Mouse (Mus musculus) intestine, embryonic 16.5 days (tissue): ENCODE data around the gene Ubap2l. TPM values are rescaled to one million over a fixed set of nuclear protein-coding genes. Genes with fewer than 3 reads are reported as not detected.

Experiments used
- ATAC-seq: fragments of 200-750 bp; cut with Nextera tagmentation; 2 replicates; pipeline ENCODE4 v1.8.0; 2017; ENCODE audit warnings: moderate TSS enrichment, moderate library complexity
- H3K27ac ChIP-seq: fragments of 300-500 bp; sonication (generic); 2 replicates; pipeline ENCODE4 v1.5.1; 2014; ENCODE audit warnings: mild to moderate bottlenecking, low read length
- H3K27me3 ChIP-seq: fragments of 300-500 bp; sonication (generic); replicated peaks from 2 replicates; pipeline ENCODE4 v1.6.1; 2014; ENCODE audit warnings: low read length, control low read depth, mixed read lengths; ENCODE audit not compliant: control insufficient read depth, insufficient read depth
- H3K36me3 ChIP-seq: fragments of 300-500 bp; sonication (generic); 2 replicates; pipeline ENCODE4 v1.6.1; 2014; ENCODE audit warnings: low read length, control low read depth; ENCODE audit not compliant: control insufficient read depth, insufficient read depth
- H3K4me1 ChIP-seq: fragments of 300-500 bp; sonication (generic); 2 replicates; pipeline ENCODE4 v1.6.1; 2014; ENCODE audit warnings: low read length, control low read depth, mixed read lengths; ENCODE audit not compliant: control insufficient read depth, insufficient read depth
- H3K4me2 ChIP-seq: fragments of 300-500 bp; sonication (generic); 2 replicates; pipeline ENCODE4 v1.6.1; 2014; ENCODE audit warnings: low read depth, low read length, control low read depth
- H3K4me3 ChIP-seq: fragments of 300-500 bp; sonication (generic); 2 replicates; pipeline ENCODE4 v1.5.1; 2014; ENCODE audit warnings: mild to moderate bottlenecking, low read length
- H3K9ac ChIP-seq: fragments of 300-500 bp; sonication (generic); 2 replicates; pipeline ENCODE4 v1.6.1; 2014; ENCODE audit warnings: low read depth, low read length
- H3K9me3 ChIP-seq: fragments of 300-500 bp; sonication (generic); 2 replicates; pipeline ENCODE4 v1.6.1; 2016; ENCODE audit warnings: low read length, control low read depth; ENCODE audit not compliant: control insufficient read depth
- WGBS: fragments of 180-500 bp; shearing (Covaris S2); extraction: QIAGEN DNeasy Blood & Tissue Kit; methylation state at CpG from one replicate; pipeline ENCODE4 v1.1.7; 2014; 5-methylcytosine and 5-hydroxymethylcytosine counted together
- polyA plus RNA-seq: library from polyadenylated mRNA; unstranded; fragments of >200 nt; fragmentation: Nextera tagmentation; extraction: Ambion mirVana; gene quantifications from 2 replicates; pipeline ENCODE4 v1.2.1, GENCODE M21; 2015

Gene Ubap2l
- polyA plus RNA-seq, 1 experiment from 2014 or later = 146 TPM

GRCm38 (mm10) chr3:90076921-90077716, 24.7 kb upstream of the Ubap2l start:
- 0 out of 2 replicates have a peak overlapping the region, but pooled peaks have one; percentile 16 for H3K9ac ChIP-seq
- no peak for ATAC-seq
- no peaks in the 10 kb centered on the region for H3K9me3 ChIP-seq
- WGBS = 18% methylated on average over 5 of the region's 5 CpGs
- no peaks in the 10 kb centered on the region for H3K27me3 ChIP-seq
- 0 out of 2 replicates have a peak overlapping the region, but pooled peaks have one; percentile 32 for H3K4me2 ChIP-seq
- H3K36me3 ChIP-seq = no peaks in the 10 kb centered on the region
- no peak overlapping the region for H3K4me3 ChIP-seq
- no peak overlapping the region for H3K27ac ChIP-seq
- peaks cover 11% of the 10 kb centered on the region for H3K4me1 ChIP-seq

GRCm38 (mm10) chr3:90072294-90072693, 19.9 kb upstream of the Ubap2l start, which contains the start of gene Tpm3:
Gene Tpm3 (plus strand): TSS chr3:90072649.
- 61% methylated on average over 4 of the region's 4 CpGs for WGBS
- Histone ChIP-seq H3K27me3 (no peaks in the 10 kb centered on the region), H3K27ac (no peak within 1 kb of the TSS), H3K4me3 (no peak within 1 kb of the TSS), H3K9me3 (no peaks in the 10 kb centered on the region), H3K4me2 (no peak within 1 kb of the TSS), H3K9ac (no peak within 1 kb of the TSS), H3K36me3 (no peaks in the 10 kb centered on the region), H3K4me1 (peaks cover 5% of the 10 kb centered on the region)
- no peak for ATAC-seq

GRCm38 (mm10) chr3:90069688-90070087, 17.3 kb upstream of the Ubap2l start:
- no peaks in the 10 kb centered on the region for H3K9me3 ChIP-seq
- H3K9ac ChIP-seq = no peak overlapping the region
- no peak for ATAC-seq
- no peaks in the 10 kb centered on the region for H3K36me3 ChIP-seq
- no peak overlapping the region for H3K4me3 ChIP-seq
- 68% methylated on average over 7 of the region's 7 CpGs for WGBS
- no peak overlapping the region for H3K4me2 ChIP-seq
- no peak overlapping the region for H3K27ac ChIP-seq
- H3K27me3 ChIP-seq = no peaks in the 10 kb centered on the region
- H3K4me1 ChIP-seq = no peaks in the 10 kb centered on the region

- Histone ChIP-seq H3K27ac (no peak overlapping the region), H3K4me1 (no peaks in the 10 kb centered on the region), H3K9me3 (no peaks in the 10 kb centered on the region), H3K36me3 (no peaks in the 10 kb centered on the region), H3K9ac (no peak overlapping the region), H3K4me3 (no peak overlapping the region), H3K4me2 (no peak overlapping the region), H3K27me3 (no peaks in the 10 kb centered on the region)
- no peak for ATAC-seq
- 79% methylated on average over 4 of the region's 4 CpGs for WGBS
Measured at GRCm38 (mm10) chr3:90067851-90068250, 15.4 kb upstream of the Ubap2l start.

- WGBS = 61% methylated on average over 3 of the region's 3 CpGs
- ATAC-seq = no peak
- H3K36me3 ChIP-seq = no peaks in the 10 kb centered on the region
- H3K4me3 ChIP-seq = no peak overlapping the region
- H3K4me2 ChIP-seq = no peak overlapping the region
- H3K9me3 ChIP-seq = no peaks in the 10 kb centered on the region
- no peak overlapping the region for H3K27ac ChIP-seq
- H3K27me3 ChIP-seq = no peaks in the 10 kb centered on the region
- H3K9ac ChIP-seq = no peak overlapping the region
- no peaks in the 10 kb centered on the region for H3K4me1 ChIP-seq
Measured at GRCm38 (mm10) chr3:90065553-90065952, 13.1 kb upstream of the Ubap2l start.

GRCm38 (mm10) chr3:90064383-90064782, 12.0 kb upstream of the Ubap2l start:
- no peaks in the 10 kb centered on the region for H3K36me3 ChIP-seq
- no peak overlapping the region for H3K4me3 ChIP-seq
- no peaks in the 10 kb centered on the region for H3K9me3 ChIP-seq
- WGBS = 86% methylated on average over 3 of the region's 3 CpGs
- no peak overlapping the region for H3K4me2 ChIP-seq
- H3K9ac ChIP-seq = no peak overlapping the region
- ATAC-seq = no peak
- H3K4me1 ChIP-seq = no peaks in the 10 kb centered on the region
- no peaks in the 10 kb centered on the region for H3K27me3 ChIP-seq
- H3K27ac ChIP-seq = no peak overlapping the region

- Histone ChIP-seq H3K4me1 (no peaks in the 10 kb centered on the region), H3K27me3 (no peaks in the 10 kb centered on the region), H3K36me3 (0 out of 2 replicates have a peak, but pooled peaks cover 3% of the 10 kb centered on the region), H3K4me3 (no peak overlapping the region), H3K27ac (no peak overlapping the region), H3K9me3 (no peaks in the 10 kb centered on the region), H3K9ac (no peak overlapping the region), H3K4me2 (no peak overlapping the region)
- 71% methylated on average over 2 of the region's 2 CpGs for WGBS
- no peak for ATAC-seq
Measured at GRCm38 (mm10) chr3:90062539-90062938, 10.1 kb upstream of the Ubap2l start.

GRCm38 (mm10) chr3:90061549-90061948, 9.1 kb upstream of the Ubap2l start:
- no peak overlapping the region for H3K4me3 ChIP-seq
- H3K4me1 ChIP-seq = no peaks in the 10 kb centered on the region
- H3K9ac ChIP-seq = no peak overlapping the region
- no peak overlapping the region for H3K4me2 ChIP-seq
- no peaks in the 10 kb centered on the region for H3K9me3 ChIP-seq
- 93% methylated on average over 6 of the region's 6 CpGs for WGBS
- H3K27ac ChIP-seq = no peak overlapping the region
- peaks cover 9% of the 10 kb centered on the region; the same call in 1 of the 2 replicates for H3K36me3 ChIP-seq
- H3K27me3 ChIP-seq = no peaks in the 10 kb centered on the region
- ATAC-seq = no peak

GRCm38 (mm10) chr3:90051441-90052350, 732 bp downstream of the Ubap2l start, which contains the start of gene 4933434E20Rik:
Gene 4933434E20Rik (plus strand): TSS chr3:90051636.
- WGBS = under 1% methylated on average over 43 of the region's 43 CpGs
- no peaks in the 10 kb centered on the region for H3K9me3 ChIP-seq
- H3K9ac ChIP-seq = peak within 1 kb of the TSS; percentile 98
- peaks cover 10% of the 10 kb centered on the region for H3K4me1 ChIP-seq
- H3K4me2 ChIP-seq = peak within 1 kb of the TSS; percentile 78
- H3K27me3 ChIP-seq = no peaks in the 10 kb centered on the region
- peak; percentile 73 for ATAC-seq
- H3K27ac ChIP-seq = peak within 1 kb of the TSS; percentile 96
- peaks cover 2% of the 10 kb centered on the region; the same call in 1 of the 2 replicates for H3K36me3 ChIP-seq
- peak within 1 kb of the TSS; percentile 87 for H3K4me3 ChIP-seq
